Mouse (Mus musculus): ENCODE measurements at regions not wholly inside any gene's neighbourhood (a gene's known extent, or its start where the extent isn't known, plus 50 kb on each side); places are given as distances from the start of the nearest gene placed in this dataset.

- H3K27me3 ChIP-seq (ENCODE audit: control insufficient read depth, insufficient read depth, low read length, poor library complexity, severe bottlenecking), result no peaks in the 10 kb centered on the region
- H3K4me1 ChIP-seq (ENCODE audit: control insufficient read depth, insufficient read depth, low read length), result peaks cover 35% of the 10 kb centered on the region
Measured at GRCm38 (mm10) chr13:51921550-51921949, 75.1 kb downstream of the Gadd45g start.

GRCm38 (mm10) chr13:51926764-51927163 lies 80.3 kb downstream of the Gadd45g start:
- TF ChIP-seq POLR2A (IDR thresholded peaks at IDR 0.05; ENCODE audit: insufficient read depth, low read length) (no peak), CTCF (IDR thresholded peaks at IDR 0.05; ENCODE audit: low read depth, low read length) (no peak), EP300 (IDR thresholded peaks at IDR 0.05; ENCODE audit: insufficient read depth, low read depth, low read length) (no peak)
- no peak overlapping the region for H3K9ac ChIP-seq (ENCODE audit: low read depth, poor library complexity, severe bottlenecking)
- peaks cover 3% of the 10 kb centered on the region for H3K4me1 ChIP-seq (ENCODE audit: control insufficient read depth, insufficient read depth, low read length)
- no peak overlapping the region for H3K4me3 ChIP-seq (ENCODE audit: low read depth, low read length)
- H3K27ac ChIP-seq (ENCODE audit: insufficient read depth, low read length), result no peak overlapping the region
- no peaks in the 10 kb centered on the region for H3K36me3 ChIP-seq (ENCODE audit: control insufficient read depth, insufficient read depth, low read length, poor library complexity, severe bottlenecking)
- no peaks in the 10 kb centered on the region for H3K27me3 ChIP-seq (ENCODE audit: control insufficient read depth, insufficient read depth, low read length, poor library complexity, severe bottlenecking)
- H3K9me3 ChIP-seq (replicated peaks; ENCODE audit: control insufficient read depth, insufficient read depth, low read length, poor library complexity, severe bottlenecking), result no peaks in the 10 kb centered on the region

More at GRCm38 (mm10) chr13:51921550-51921949, 75.1 kb downstream of the Gadd45g start:
- Histone ChIP-seq H3K36me3 (ENCODE audit: control insufficient read depth, insufficient read depth, low read length, poor library complexity, severe bottlenecking) (no peaks in the 10 kb centered on the region), H3K4me3 (ENCODE audit: low read depth, low read length) (no peak overlapping the region), H3K9me3 (replicated peaks; ENCODE audit: control insufficient read depth, insufficient read depth, low read length, poor library complexity, severe bottlenecking) (no peaks in the 10 kb centered on the region), H3K27ac (ENCODE audit: insufficient read depth, low read length) (peak overlapping the region; percentile 41; the same call in 1 of the 2 replicates), H3K9ac (ENCODE audit: low read depth, poor library complexity, severe bottlenecking) (no peak overlapping the region)
- no peak for TF ChIP-seq POLR2A (IDR thresholded peaks at IDR 0.05; ENCODE audit: insufficient read depth, low read length)
- TF ChIP-seq EP300 (IDR thresholded peaks at IDR 0.05; ENCODE audit: insufficient read depth, low read depth, low read length), result no peak
- no peak for TF ChIP-seq CTCF (IDR thresholded peaks at IDR 0.05; ENCODE audit: low read depth, low read length)

GRCm38 (mm10) chr13:51929730-51930129 lies 83.3 kb downstream of the Gadd45g start:
- no peaks in the 10 kb centered on the region for H3K9me3 ChIP-seq (replicated peaks; ENCODE audit: control insufficient read depth, insufficient read depth, low read length, poor library complexity, severe bottlenecking)
- no peaks in the 10 kb centered on the region for H3K27me3 ChIP-seq (ENCODE audit: control insufficient read depth, insufficient read depth, low read length, poor library complexity, severe bottlenecking)
- no peak overlapping the region for H3K4me3 ChIP-seq (ENCODE audit: low read depth, low read length)
- no peaks in the 10 kb centered on the region for H3K4me1 ChIP-seq (ENCODE audit: control insufficient read depth, insufficient read depth, low read length)
- no peaks in the 10 kb centered on the region for H3K36me3 ChIP-seq (ENCODE audit: control insufficient read depth, insufficient read depth, low read length, poor library complexity, severe bottlenecking)
- TF ChIP-seq CTCF (IDR thresholded peaks at IDR 0.05; ENCODE audit: low read depth, low read length) (no peak), EP300 (IDR thresholded peaks at IDR 0.05; ENCODE audit: insufficient read depth, low read depth, low read length) (no peak), POLR2A (IDR thresholded peaks at IDR 0.05; ENCODE audit: insufficient read depth, low read length) (no peak)
- H3K9ac ChIP-seq (ENCODE audit: low read depth, poor library complexity, severe bottlenecking), result no peak overlapping the region
- H3K27ac ChIP-seq (ENCODE audit: insufficient read depth, low read length), result no peak overlapping the region

GRCm38 (mm10) chr13:51930301-51930747 lies 83.8 kb downstream of the Gadd45g start:
- H3K27me3 ChIP-seq (ENCODE audit: control insufficient read depth, insufficient read depth, low read length, poor library complexity, severe bottlenecking), result no peaks in the 10 kb centered on the region
- H3K27ac ChIP-seq (ENCODE audit: insufficient read depth, low read length), result no peak overlapping the region
- H3K9me3 ChIP-seq (replicated peaks; ENCODE audit: control insufficient read depth, insufficient read depth, low read length, poor library complexity, severe bottlenecking), result no peaks in the 10 kb centered on the region
- no peaks in the 10 kb centered on the region for H3K4me1 ChIP-seq (ENCODE audit: control insufficient read depth, insufficient read depth, low read length)
- H3K9ac ChIP-seq (ENCODE audit: low read depth, poor library complexity, severe bottlenecking), result no peak overlapping the region
- H3K4me3 ChIP-seq (ENCODE audit: low read depth, low read length), result no peak overlapping the region
- H3K36me3 ChIP-seq (ENCODE audit: control insufficient read depth, insufficient read depth, low read length, poor library complexity, severe bottlenecking), result no peaks in the 10 kb centered on the region
- TF ChIP-seq CTCF (IDR thresholded peaks at IDR 0.05; ENCODE audit: low read depth, low read length) (no peak), EP300 (IDR thresholded peaks at IDR 0.05; ENCODE audit: insufficient read depth, low read depth, low read length) (no peak), POLR2A (IDR thresholded peaks at IDR 0.05; ENCODE audit: insufficient read depth, low read length) (no peak)

- Histone ChIP-seq H3K4me1 (ENCODE audit: control insufficient read depth, insufficient read depth, low read length) (no peaks in the 10 kb centered on the region), H3K27ac (ENCODE audit: insufficient read depth, low read length) (no peak overlapping the region), H3K4me3 (ENCODE audit: low read depth, low read length) (no peak overlapping the region), H3K9ac (ENCODE audit: low read depth, poor library complexity, severe bottlenecking) (no peak overlapping the region), H3K36me3 (ENCODE audit: control insufficient read depth, insufficient read depth, low read length, poor library complexity, severe bottlenecking) (no peaks in the 10 kb centered on the region), H3K9me3 (replicated peaks; ENCODE audit: control insufficient read depth, insufficient read depth, low read length, poor library complexity, severe bottlenecking) (no peaks in the 10 kb centered on the region), H3K27me3 (ENCODE audit: control insufficient read depth, insufficient read depth, low read length, poor library complexity, severe bottlenecking) (no peaks in the 10 kb centered on the region)
- TF ChIP-seq CTCF (IDR thresholded peaks at IDR 0.05; ENCODE audit: low read depth, low read length), result no peak
- no peak for TF ChIP-seq EP300 (IDR thresholded peaks at IDR 0.05; ENCODE audit: insufficient read depth, low read depth, low read length)
- no peak for TF ChIP-seq POLR2A (IDR thresholded peaks at IDR 0.05; ENCODE audit: insufficient read depth, low read length)
Measured at GRCm38 (mm10) chr13:51930931-51931330, 84.5 kb downstream of the Gadd45g start.

- H3K27ac ChIP-seq (ENCODE audit: insufficient read depth, low read length), result no peak overlapping the region
- no peak overlapping the region for H3K4me3 ChIP-seq (ENCODE audit: low read depth, low read length)
- no peaks in the 10 kb centered on the region for H3K4me1 ChIP-seq (ENCODE audit: control insufficient read depth, insufficient read depth, low read length)
- no peaks in the 10 kb centered on the region for H3K9me3 ChIP-seq (replicated peaks; ENCODE audit: control insufficient read depth, insufficient read depth, low read length, poor library complexity, severe bottlenecking)
- no peaks in the 10 kb centered on the region for H3K27me3 ChIP-seq (ENCODE audit: control insufficient read depth, insufficient read depth, low read length, poor library complexity, severe bottlenecking)
- H3K36me3 ChIP-seq (ENCODE audit: control insufficient read depth, insufficient read depth, low read length, poor library complexity, severe bottlenecking), result no peaks in the 10 kb centered on the region
- H3K9ac ChIP-seq (ENCODE audit: low read depth, poor library complexity, severe bottlenecking), result no peak overlapping the region
- TF ChIP-seq POLR2A (IDR thresholded peaks at IDR 0.05; ENCODE audit: insufficient read depth, low read length), result no peak
Measured at GRCm38 (mm10) chr13:51935827-51936226, 89.3 kb downstream of the Gadd45g start.

Measured in ES-Bruce4 (cell line).